Mouse (Mus musculus): ENCODE data around the gene Pcnx2.

DNA sequence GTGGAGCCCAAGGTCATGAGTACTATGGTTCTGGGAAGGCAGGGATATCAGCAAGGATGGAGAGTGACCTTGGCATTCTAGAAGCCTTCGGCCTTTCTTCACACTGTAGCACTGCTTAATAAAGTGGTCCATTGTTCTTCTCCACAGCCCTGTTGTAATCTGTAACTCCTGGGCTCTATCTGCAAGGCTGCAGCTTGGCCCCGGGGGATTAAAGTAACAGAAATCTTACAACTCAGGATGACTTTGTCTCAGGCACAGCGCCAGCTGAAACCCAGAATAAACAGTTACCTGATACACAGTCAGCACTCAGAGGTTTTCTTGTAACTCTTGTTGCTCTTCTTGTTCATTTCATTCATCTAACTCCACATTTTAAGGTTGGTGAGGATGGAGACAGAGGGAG, 4.4 kb upstream of the Pcnx2 start:
- no peak for TF ChIP-seq EP300 (IDR thresholded peaks at IDR 0.05; ENCODE audit: low read length)
- no peak for TF ChIP-seq POLR2A (IDR thresholded peaks at IDR 0.05; ENCODE audit: low read depth, low read length)
